Mouse (Mus musculus): ENCODE measurements around the gene Olfr251. TPM values are rescaled to one million over a fixed set of nuclear protein-coding genes. Genes with fewer than 3 reads are reported as not detected.
"Not testable (repeated sequence)": the region's sequence is repeated elsewhere in the genome, so short reads cannot be mapped to it uniquely, and the experiment has no call there.

Gene Olfr251
- not detected in 2 replicates for polyA plus RNA-seq (2014; fragmentation: Nextera tagmentation; extraction: Ambion mirVana)

- Histone ChIP-seq H3K27me3 (replicated peaks; ENCODE audit: control insufficient read depth, insufficient read depth, low read length) (no peaks in the 10 kb centered on the region), H3K9me3 (ENCODE audit: control insufficient read depth, low read length) (no peaks in the 10 kb centered on the region), H3K36me3 (ENCODE audit: control insufficient read depth, insufficient read depth, low read length) (no peaks in the 10 kb centered on the region), H3K27ac (ENCODE audit: low read depth, low read length) (no peak within 1 kb of the TSS), H3K4me3 (ENCODE audit: low read depth, low read length) (no peak within 1 kb of the TSS), H3K4me1 (replicated peaks; ENCODE audit: control insufficient read depth, insufficient read depth, low read length) (no peaks in the 10 kb centered on the region), H3K4me2 (no peak within 1 kb of the TSS), H3K9ac (ENCODE audit: low read depth, low read length) (no peak within 1 kb of the TSS)
- ATAC-seq (replicated peaks; ENCODE audit: low FRiP score) (no peak), DNase-seq (ENCODE audit: low spot score) (no peak)
- 53% methylated on average over 2 of the region's 2 CpGs for WGBS
Observed at GRCm38 (mm10) chr9:38376786-38377185, at the start of gene Olfr251. Gene Olfr251 (plus strand): TSS chr9:38377086.

- no peak for DNase-seq (ENCODE audit: low spot score)
- ATAC-seq (replicated peaks; ENCODE audit: low FRiP score), result no peak
- H3K4me2 ChIP-seq, result no peak within 1 kb of the TSS
- WGBS, result 74% methylated on average over 3 of the region's 3 CpGs
- no peak within 1 kb of the TSS for H3K9ac ChIP-seq (ENCODE audit: low read depth, low read length)
- H3K27me3 ChIP-seq (replicated peaks; ENCODE audit: control insufficient read depth, insufficient read depth, low read length), result no peaks in the 10 kb centered on the region
- no peaks in the 10 kb centered on the region for H3K9me3 ChIP-seq (ENCODE audit: control insufficient read depth, low read length)
- no peak within 1 kb of the TSS for H3K4me3 ChIP-seq (ENCODE audit: low read depth, low read length)
- no peaks in the 10 kb centered on the region for H3K36me3 ChIP-seq (ENCODE audit: control insufficient read depth, insufficient read depth, low read length)
- H3K27ac ChIP-seq (ENCODE audit: low read depth, low read length), result no peak within 1 kb of the TSS
- H3K4me1 ChIP-seq (replicated peaks; ENCODE audit: control insufficient read depth, insufficient read depth, low read length), result no peaks in the 10 kb centered on the region
Observed at GRCm38 (mm10) chr9:38328760-38329159, 48.1 kb upstream of the Olfr251 start, which contains the start of gene Olfr25. Gene Olfr25 (plus strand): TSS chr9:38329060.

GRCm38 (mm10) chr9:38348111-38348510, 28.8 kb upstream of the Olfr251 start, which contains the start of gene Olfr898:
Gene Olfr898 (plus strand): TSS chr9:38348411.
- ATAC-seq (replicated peaks; ENCODE audit: low FRiP score), result no peak
- DNase-seq (ENCODE audit: low spot score), result no peak
- Histone ChIP-seq H3K4me3 (ENCODE audit: low read depth, low read length) (no peak within 1 kb of the TSS), H3K36me3 (ENCODE audit: control insufficient read depth, insufficient read depth, low read length) (no peaks in the 10 kb centered on the region), H3K9ac (ENCODE audit: low read depth, low read length) (no peak within 1 kb of the TSS), H3K4me2 (no peak within 1 kb of the TSS), H3K27ac (ENCODE audit: low read depth, low read length) (no peak within 1 kb of the TSS), H3K9me3 (ENCODE audit: control insufficient read depth, low read length) (no peaks in the 10 kb centered on the region), H3K4me1 (replicated peaks; ENCODE audit: control insufficient read depth, insufficient read depth, low read length) (no peaks in the 10 kb centered on the region), H3K27me3 (replicated peaks; ENCODE audit: control insufficient read depth, insufficient read depth, low read length) (no peaks in the 10 kb centered on the region)
- WGBS, result 83% methylated on average over 4 of the region's 4 CpGs

- H3K36me3 ChIP-seq (ENCODE audit: control insufficient read depth, insufficient read depth, low read length), result no peaks in the 10 kb centered on the region
- H3K9ac ChIP-seq (ENCODE audit: low read depth, low read length), result no peak within 1 kb of the TSS
- ATAC-seq (replicated peaks; ENCODE audit: low FRiP score), result no peak
- H3K27ac ChIP-seq (ENCODE audit: low read depth, low read length), result no peak within 1 kb of the TSS
- H3K9me3 ChIP-seq (ENCODE audit: control insufficient read depth, low read length), result no peaks in the 10 kb centered on the region
- H3K4me3 ChIP-seq (ENCODE audit: low read depth, low read length), result no peak within 1 kb of the TSS
- H3K27me3 ChIP-seq (replicated peaks; ENCODE audit: control insufficient read depth, insufficient read depth, low read length), result no peaks in the 10 kb centered on the region
- DNase-seq (ENCODE audit: low spot score), result no peak
- WGBS, result 87% methylated on average over 2 of the region's 2 CpGs
- no peak within 1 kb of the TSS for H3K4me2 ChIP-seq
- no peaks in the 10 kb centered on the region for H3K4me1 ChIP-seq (replicated peaks; ENCODE audit: control insufficient read depth, insufficient read depth, low read length)
Observed at GRCm38 (mm10) chr9:38366596-38366995, 10.3 kb upstream of the Olfr251 start, which contains the start of gene Olfr250. Gene Olfr250 (plus strand): TSS chr9:38366896.

GRCm38 (mm10) chr9:38401398-38401797, 24.5 kb downstream of the Olfr251 start, which contains the start of gene Olfr147:
Gene Olfr147 (plus strand): TSS chr9:38401698.
- Histone ChIP-seq H3K9ac (ENCODE audit: low read depth, low read length) (no peak within 1 kb of the TSS), H3K4me3 (ENCODE audit: low read depth, low read length) (no peak within 1 kb of the TSS), H3K36me3 (ENCODE audit: control insufficient read depth, insufficient read depth, low read length) (no peaks in the 10 kb centered on the region), H3K27me3 (replicated peaks; ENCODE audit: control insufficient read depth, insufficient read depth, low read length) (no peaks in the 10 kb centered on the region), H3K9me3 (ENCODE audit: control insufficient read depth, low read length) (no peaks in the 10 kb centered on the region), H3K4me1 (replicated peaks; ENCODE audit: control insufficient read depth, insufficient read depth, low read length) (no peaks in the 10 kb centered on the region), H3K4me2 (no peak within 1 kb of the TSS), H3K27ac (ENCODE audit: low read depth, low read length) (no peak within 1 kb of the TSS)
- 87% methylated on average over 1 of the region's 1 CpGs for WGBS
- no peak for ATAC-seq (replicated peaks; ENCODE audit: low FRiP score)
- no peak for DNase-seq (ENCODE audit: low spot score)

GRCm38 (mm10) chr9:38407502-38407901, 30.6 kb downstream of the Olfr251 start:
- H3K4me2 ChIP-seq; DNase-seq (ENCODE audit: low spot score): not testable (repeated sequence)

GRCm38 (mm10) chr9:38413502-38413901, 36.6 kb downstream of the Olfr251 start:
- H3K4me2 ChIP-seq; H3K9me3 ChIP-seq (ENCODE audit: control insufficient read depth, low read length); DNase-seq (ENCODE audit: low spot score); H3K27ac ChIP-seq (ENCODE audit: low read depth, low read length); H3K4me1 ChIP-seq (replicated peaks; ENCODE audit: control insufficient read depth, insufficient read depth, low read length); ATAC-seq (replicated peaks; ENCODE audit: low FRiP score); H3K36me3 ChIP-seq (ENCODE audit: control insufficient read depth, insufficient read depth, low read length); H3K27me3 ChIP-seq (replicated peaks; ENCODE audit: control insufficient read depth, insufficient read depth, low read length); H3K9ac ChIP-seq (ENCODE audit: low read depth, low read length); H3K4me3 ChIP-seq (ENCODE audit: low read depth, low read length): not testable (repeated sequence)
- WGBS, result 91% methylated on average over 14 of the region's 14 CpGs

More at GRCm38 (mm10) chr9:38407502-38407901, 30.6 kb downstream of the Olfr251 start:
- not testable (repeated sequence) for H3K27me3 ChIP-seq (replicated peaks; ENCODE audit: control insufficient read depth, insufficient read depth, low read length); H3K36me3 ChIP-seq (ENCODE audit: control insufficient read depth, insufficient read depth, low read length); H3K4me1 ChIP-seq (replicated peaks; ENCODE audit: control insufficient read depth, insufficient read depth, low read length); H3K9me3 ChIP-seq (ENCODE audit: control insufficient read depth, low read length); H3K4me3 ChIP-seq (ENCODE audit: low read depth, low read length); H3K9ac ChIP-seq (ENCODE audit: low read depth, low read length); H3K27ac ChIP-seq (ENCODE audit: low read depth, low read length); ATAC-seq (replicated peaks; ENCODE audit: low FRiP score)
- 84% methylated on average over 3 of the region's 3 CpGs for WGBS

GRCm38 (mm10) chr9:38423801-38424200, 46.9 kb downstream of the Olfr251 start:
- DNase-seq (ENCODE audit: low spot score), result no peak
- ATAC-seq (replicated peaks; ENCODE audit: low FRiP score), result no peak
- no peak overlapping the region for H3K4me3 ChIP-seq (ENCODE audit: low read depth, low read length)
- H3K4me2 ChIP-seq, result no peak overlapping the region
- H3K9ac ChIP-seq (ENCODE audit: low read depth, low read length), result no peak overlapping the region
- no peaks in the 10 kb centered on the region; the same call in 1 of the 2 replicates for H3K9me3 ChIP-seq (ENCODE audit: control insufficient read depth, low read length)
- no peaks in the 10 kb centered on the region for H3K27me3 ChIP-seq (replicated peaks; ENCODE audit: control insufficient read depth, insufficient read depth, low read length)
- H3K27ac ChIP-seq (ENCODE audit: low read depth, low read length), result no peak overlapping the region
- H3K4me1 ChIP-seq (replicated peaks; ENCODE audit: control insufficient read depth, insufficient read depth, low read length), result no peaks in the 10 kb centered on the region
- no peaks in the 10 kb centered on the region for H3K36me3 ChIP-seq (ENCODE audit: control insufficient read depth, insufficient read depth, low read length)

- Histone ChIP-seq H3K4me2 (no peak overlapping the region), H3K9ac (ENCODE audit: low read depth, low read length) (no peak overlapping the region), H3K27me3 (replicated peaks; ENCODE audit: control insufficient read depth, insufficient read depth, low read length) (no peaks in the 10 kb centered on the region), H3K4me1 (replicated peaks; ENCODE audit: control insufficient read depth, insufficient read depth, low read length) (no peaks in the 10 kb centered on the region), H3K36me3 (ENCODE audit: control insufficient read depth, insufficient read depth, low read length) (no peaks in the 10 kb centered on the region), H3K4me3 (ENCODE audit: low read depth, low read length) (no peak overlapping the region), H3K27ac (ENCODE audit: low read depth, low read length) (no peak overlapping the region), H3K9me3 (ENCODE audit: control insufficient read depth, low read length) (no peaks in the 10 kb centered on the region; the same call in 1 of the 2 replicates)
- 27% methylated on average over 1 of the region's 1 CpGs for WGBS
- ATAC-seq (replicated peaks; ENCODE audit: low FRiP score) (no peak), DNase-seq (ENCODE audit: low spot score) (no peak)
Observed at GRCm38 (mm10) chr9:38427026-38427425, 50.1 kb downstream of the Olfr251 start.
